Mouse (Mus musculus) kidney, embryonic 15.5 days (tissue): ENCODE measurements at regions not wholly inside any gene's neighbourhood (a gene's known extent, or its start where the extent isn't known, plus 50 kb on each side); places are given as distances from the start of the nearest gene placed in this dataset.

Experiments
- ATAC-seq: fragments of 200-750 bp; cut with Nextera tagmentation; replicated peaks from 2 replicates; pipeline ENCODE4 v1.8.0; 2017; ENCODE audit warnings: moderate TSS enrichment; ENCODE audit not compliant: low FRiP score
- H3K27ac ChIP-seq: fragments of 300-500 bp; sonication (generic); 2 replicates; pipeline ENCODE4 v1.5.1; 2015; ENCODE audit warnings: mild to moderate bottlenecking, inconsistent platforms
- H3K27me3 ChIP-seq: fragments of 300-500 bp; sonication (generic); 2 replicates; pipeline ENCODE4 v1.6.1; 2015; ENCODE audit warnings: inconsistent platforms
- H3K36me3 ChIP-seq: fragments of 300-500 bp; sonication (generic); 2 replicates; pipeline ENCODE4 v1.6.1; 2015; ENCODE audit warnings: inconsistent platforms
- H3K4me1 ChIP-seq: fragments of 300-500 bp; sonication (generic); 2 replicates; pipeline ENCODE4 v1.6.1; 2015; ENCODE audit warnings: inconsistent platforms
- H3K4me2 ChIP-seq: fragments of 300-500 bp; sonication (generic); 2 replicates; pipeline ENCODE4 v1.6.1; 2015; ENCODE audit warnings: moderate library complexity, mild to moderate bottlenecking, inconsistent platforms
- H3K4me3 ChIP-seq: fragments of 300-500 bp; sonication (generic); replicated peaks from 2 replicates; pipeline ENCODE4 v1.5.1; 2015; ENCODE audit warnings: mild to moderate bottlenecking, inconsistent platforms
- H3K9ac ChIP-seq: fragments of 300-500 bp; sonication (generic); 2 replicates; pipeline ENCODE4 v1.6.1; 2015; ENCODE audit warnings: mild to moderate bottlenecking, inconsistent platforms
- H3K9me3 ChIP-seq: fragments of 300-500 bp; sonication (generic); replicated peaks from 2 replicates; pipeline ENCODE4 v1.6.1; 2016; ENCODE audit warnings: inconsistent platforms
- WGBS: fragments of 180-500 bp; shearing (Covaris S2); methylation state at CpG from one replicate; pipeline ENCODE4 v1.1.7; 2015; ENCODE audit warnings: mixed read lengths; 5-methylcytosine and 5-hydroxymethylcytosine counted together

DNA sequence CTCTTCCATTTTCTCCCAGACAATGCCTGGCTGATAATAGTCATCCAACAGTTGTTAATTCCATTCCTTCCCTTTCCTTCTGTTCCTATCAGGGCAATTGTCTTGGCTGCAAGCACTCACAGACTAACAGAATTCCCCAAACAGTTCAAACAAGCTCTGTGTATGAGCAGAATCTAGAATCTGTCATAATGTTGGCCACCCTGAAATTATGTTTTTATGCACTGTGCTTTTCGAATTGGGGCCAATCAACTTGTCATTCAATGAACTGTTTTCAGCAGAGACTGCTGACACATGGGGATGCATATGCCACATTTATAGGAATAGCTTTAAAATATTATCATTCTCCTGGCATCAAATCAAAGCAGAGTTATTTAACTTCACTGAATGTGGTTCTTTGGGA is 235.8 kb upstream of the Tmtc4 start:
- no peak for ATAC-seq
- Histone ChIP-seq H3K27ac (no peak overlapping the region), H3K9me3 (no peaks in the 10 kb centered on the region), H3K9ac (no peak overlapping the region), H3K27me3 (no peaks in the 10 kb centered on the region), H3K36me3 (no peaks in the 10 kb centered on the region), H3K4me3 (no peak overlapping the region), H3K4me2 (no peak overlapping the region), H3K4me1 (no peaks in the 10 kb centered on the region)
- whole genome bisulfite sequencing, result 73% methylated on average over 1 of the region's 1 CpGs

DNA sequence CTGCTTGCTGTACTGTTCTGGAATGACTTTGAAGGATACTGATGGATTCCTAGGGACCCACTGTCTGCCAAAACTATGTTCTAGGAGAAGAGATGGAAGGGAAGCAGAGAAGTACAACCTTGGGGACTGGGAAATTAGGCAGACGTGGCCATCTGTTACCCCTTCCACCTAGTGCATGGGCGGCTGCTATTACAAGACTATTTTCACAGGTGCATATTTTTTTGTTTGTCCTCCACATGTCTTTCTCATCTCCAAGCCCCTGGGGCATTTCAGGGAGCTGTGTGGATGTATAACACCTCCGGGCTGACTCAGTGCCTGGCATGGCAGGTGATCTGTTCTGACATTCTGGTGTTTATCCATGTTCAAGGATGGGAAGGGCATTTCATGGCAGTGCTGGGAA is 226.4 kb upstream of the Tmtc4 start:
- no peak for ATAC-seq
- WGBS, result 76% methylated on average over 3 of the region's 3 CpGs
- H3K4me2 ChIP-seq, result no peak overlapping the region
- H3K9ac ChIP-seq, result no peak overlapping the region
- H3K9me3 ChIP-seq, result no peaks in the 10 kb centered on the region
- no peaks in the 10 kb centered on the region for H3K4me1 ChIP-seq
- no peaks in the 10 kb centered on the region for H3K27me3 ChIP-seq
- no peak overlapping the region for H3K27ac ChIP-seq
- H3K36me3 ChIP-seq, result no peaks in the 10 kb centered on the region
- no peak overlapping the region for H3K4me3 ChIP-seq

DNA sequence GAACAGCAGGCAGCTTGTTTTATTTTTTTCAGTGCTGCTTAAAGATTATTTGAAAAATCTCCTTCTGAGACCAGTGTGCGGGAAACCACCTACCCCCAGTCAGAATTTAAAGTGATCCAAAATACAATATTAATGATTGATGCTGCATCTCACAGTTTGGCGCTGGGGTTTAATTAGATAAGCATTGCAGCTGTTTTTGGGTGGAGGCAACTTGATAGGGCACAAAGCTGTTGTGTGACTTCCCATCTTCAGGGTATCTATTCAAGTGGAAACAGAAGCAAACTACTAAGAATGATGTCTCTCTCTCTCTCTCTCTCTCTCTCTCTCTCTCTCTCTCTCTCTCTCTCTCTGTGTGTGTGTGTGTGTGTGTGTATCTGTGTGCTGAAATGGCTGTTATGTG is 219.0 kb upstream of the Tmtc4 start:
- Histone ChIP-seq H3K36me3 (no peaks in the 10 kb centered on the region), H3K4me2 (no peak overlapping the region), H3K27ac (no peak overlapping the region), H3K4me3 (no peak overlapping the region), H3K4me1 (peaks cover 3% of the 10 kb centered on the region; the same call in 1 of the 2 replicates), H3K9ac (no peak overlapping the region), H3K9me3 (no peaks in the 10 kb centered on the region), H3K27me3 (no peaks in the 10 kb centered on the region)
- WGBS, result 42% methylated on average over 2 of the region's 2 CpGs
- ATAC-seq, result no peak

DNA sequence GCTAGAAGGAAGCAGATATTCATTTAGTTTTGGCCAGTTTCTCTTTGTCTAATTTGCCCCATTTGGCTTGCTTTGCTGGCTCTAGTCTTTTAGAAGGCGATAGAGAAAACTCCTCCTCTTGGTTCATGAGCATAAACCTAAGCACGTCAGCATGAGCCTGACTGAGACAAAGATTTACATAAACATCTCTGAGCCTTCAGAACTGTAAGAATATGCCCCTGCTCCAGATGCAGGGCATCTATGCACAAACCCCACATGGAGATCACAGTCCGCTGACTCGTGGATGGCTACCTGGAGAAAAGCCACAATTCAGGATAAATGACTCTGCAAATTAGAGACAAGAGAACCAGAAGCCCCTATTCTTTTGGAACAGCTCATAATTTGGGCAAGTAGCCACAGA is 218.5 kb upstream of the Tmtc4 start:
- Histone ChIP-seq H3K4me3 (no peak overlapping the region), H3K27ac (0 out of 2 replicates have a peak overlapping the region, but pooled peaks have one; percentile 20)

DNA sequence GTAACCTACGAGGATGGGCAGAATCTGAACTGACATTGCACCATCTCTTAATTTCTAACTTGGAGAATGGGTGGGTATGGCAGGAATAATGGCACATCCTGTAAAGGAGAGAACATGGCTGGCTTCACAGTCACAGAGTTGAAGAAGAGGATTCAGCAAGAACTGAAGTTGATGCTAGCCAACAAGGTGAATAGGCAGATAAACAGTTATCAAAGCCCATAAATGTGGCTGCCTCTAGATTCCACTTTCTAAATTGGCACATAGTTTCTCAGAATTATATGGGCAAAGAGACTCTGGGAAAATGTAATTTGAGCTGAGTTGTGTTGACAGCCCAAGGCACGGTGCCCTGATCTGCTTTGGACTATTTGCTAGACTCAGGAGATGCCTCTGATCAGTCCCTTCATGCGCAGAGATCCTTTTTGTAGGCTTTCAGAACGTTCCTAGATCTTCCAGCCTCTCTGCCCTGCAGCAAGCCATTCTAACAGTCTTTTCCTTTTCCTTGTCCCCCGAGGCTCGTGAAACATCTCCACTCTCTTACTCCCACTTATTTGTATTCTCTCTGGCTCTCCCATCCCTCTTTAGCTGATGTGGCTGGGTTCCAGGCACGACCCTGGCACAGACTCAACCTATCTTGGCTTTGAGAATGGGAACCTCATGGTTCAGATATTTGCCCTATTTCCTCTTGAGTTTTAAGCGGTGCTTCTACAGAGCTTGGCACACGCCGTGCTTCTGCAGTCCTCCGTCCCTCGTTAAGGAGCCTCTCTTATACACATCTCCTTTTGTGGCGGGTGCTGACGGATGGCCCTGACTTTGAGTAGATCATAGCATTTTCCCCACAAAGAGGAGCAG is 217.8 kb upstream of the Tmtc4 start:
- Histone ChIP-seq H3K4me1 (peaks cover 3% of the 10 kb centered on the region; the same call in 1 of the 2 replicates), H3K4me3 (no peak overlapping the region), H3K9me3 (no peaks in the 10 kb centered on the region), H3K27ac (peak overlapping the region; percentile 20; the same call in 1 of the 2 replicates), H3K4me2 (peak overlapping the region; percentile 34), H3K36me3 (no peaks in the 10 kb centered on the region), H3K27me3 (no peaks in the 10 kb centered on the region), H3K9ac (no peak overlapping the region)
- WGBS, result 55% methylated on average over 14 of the region's 14 CpGs
- no peak for ATAC-seq

More for the DNA sequence above, 218.5 kb upstream of the Tmtc4 start:
- ATAC-seq, result no peak
- Histone ChIP-seq H3K4me1 (peaks cover 3% of the 10 kb centered on the region; the same call in 1 of the 2 replicates), H3K9ac (no peak overlapping the region), H3K36me3 (no peaks in the 10 kb centered on the region), H3K4me2 (peak overlapping the region; percentile 34; the same call in 1 of the 2 replicates), H3K27me3 (no peaks in the 10 kb centered on the region), H3K9me3 (no peaks in the 10 kb centered on the region)
- 48% methylated on average over 4 of the region's 4 CpGs for WGBS

DNA sequence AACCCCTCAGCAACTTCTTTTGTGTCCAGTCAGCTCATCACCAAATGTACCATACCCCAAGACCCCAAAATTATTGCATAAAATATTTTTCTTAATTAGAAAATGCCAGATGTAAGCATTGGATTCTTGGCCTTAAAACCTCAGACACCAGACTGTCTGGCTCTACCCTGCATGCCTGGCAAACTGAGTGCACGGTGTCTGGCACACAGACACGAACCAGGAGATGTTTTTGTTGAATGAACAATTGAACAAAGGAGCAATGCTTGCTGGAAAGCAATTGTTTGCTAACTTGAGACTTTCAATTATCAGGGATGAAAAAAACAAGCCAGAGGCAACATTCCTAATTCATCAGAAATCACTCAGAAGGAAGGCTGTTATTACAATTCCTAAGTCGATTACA is 215.3 kb upstream of the Tmtc4 start:
- 85% methylated on average over 3 of the region's 3 CpGs for WGBS
- Histone ChIP-seq H3K4me1 (peaks cover 3% of the 10 kb centered on the region; the same call in 1 of the 2 replicates), H3K27ac (no peak overlapping the region), H3K36me3 (no peaks in the 10 kb centered on the region), H3K27me3 (no peaks in the 10 kb centered on the region), H3K4me3 (no peak overlapping the region), H3K4me2 (no peak overlapping the region), H3K9me3 (no peaks in the 10 kb centered on the region), H3K9ac (no peak overlapping the region)
- ATAC-seq, result no peak

DNA sequence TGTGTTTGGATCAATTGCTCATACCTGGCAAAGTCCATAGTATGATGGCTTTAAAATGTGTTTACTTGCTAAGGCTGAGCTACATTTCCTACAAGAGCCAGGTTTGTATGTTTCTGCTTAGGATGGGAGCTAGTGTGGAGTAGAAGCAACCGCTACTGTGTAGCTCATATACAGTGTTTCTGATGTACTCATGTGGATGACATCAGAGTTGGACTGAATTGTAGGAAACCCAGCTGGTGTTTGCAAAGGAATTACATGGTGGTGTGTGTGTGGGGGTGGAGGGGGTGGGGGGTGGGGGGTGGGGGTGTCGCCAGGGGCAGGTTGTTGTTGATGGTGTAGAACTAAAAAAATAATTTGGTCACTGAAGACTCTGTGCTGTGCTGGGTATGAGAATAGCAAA is 208.7 kb upstream of the Tmtc4 start:
- Histone ChIP-seq H3K9me3 (no peaks in the 10 kb centered on the region), H3K4me1 (no peaks in the 10 kb centered on the region), H3K27me3 (no peaks in the 10 kb centered on the region), H3K36me3 (no peaks in the 10 kb centered on the region), H3K9ac (no peak overlapping the region), H3K4me2 (no peak overlapping the region), H3K4me3 (no peak overlapping the region), H3K27ac (no peak overlapping the region)
- WGBS, result 84% methylated on average over 2 of the region's 2 CpGs
- ATAC-seq, result no peak

DNA sequence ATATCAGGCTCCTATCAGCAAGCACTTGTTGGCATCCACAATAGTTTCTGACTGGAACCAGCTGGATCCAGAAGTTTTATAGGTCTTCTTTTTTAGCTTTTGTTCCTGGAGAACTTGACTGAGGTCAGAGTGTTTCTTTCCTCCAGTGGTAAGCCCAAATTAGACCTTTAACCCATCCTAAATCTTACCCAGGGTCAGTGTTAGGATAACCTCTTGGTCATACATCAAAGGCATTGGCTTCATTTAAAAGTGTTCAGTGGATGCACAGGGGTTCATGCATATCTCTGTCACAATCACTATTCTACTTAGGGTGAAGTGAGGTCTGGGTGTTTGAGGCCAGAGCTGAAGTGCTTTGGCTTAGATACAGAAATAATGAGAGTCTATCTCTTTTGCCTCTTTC is 206.9 kb upstream of the Tmtc4 start:
- H3K27ac ChIP-seq, result no peak overlapping the region
- H3K4me2 ChIP-seq, result no peak overlapping the region
- H3K36me3 ChIP-seq, result no peaks in the 10 kb centered on the region
- 0 out of 2 replicates have a peak, but pooled peaks cover 2% of the 10 kb centered on the region for H3K4me1 ChIP-seq
- H3K27me3 ChIP-seq, result no peaks in the 10 kb centered on the region
- ATAC-seq, result 0 out of 2 replicates have a peak, but pooled peaks have one; percentile 18
- no peak overlapping the region for H3K4me3 ChIP-seq
- no peaks in the 10 kb centered on the region for H3K9me3 ChIP-seq
- no peak overlapping the region for H3K9ac ChIP-seq

DNA sequence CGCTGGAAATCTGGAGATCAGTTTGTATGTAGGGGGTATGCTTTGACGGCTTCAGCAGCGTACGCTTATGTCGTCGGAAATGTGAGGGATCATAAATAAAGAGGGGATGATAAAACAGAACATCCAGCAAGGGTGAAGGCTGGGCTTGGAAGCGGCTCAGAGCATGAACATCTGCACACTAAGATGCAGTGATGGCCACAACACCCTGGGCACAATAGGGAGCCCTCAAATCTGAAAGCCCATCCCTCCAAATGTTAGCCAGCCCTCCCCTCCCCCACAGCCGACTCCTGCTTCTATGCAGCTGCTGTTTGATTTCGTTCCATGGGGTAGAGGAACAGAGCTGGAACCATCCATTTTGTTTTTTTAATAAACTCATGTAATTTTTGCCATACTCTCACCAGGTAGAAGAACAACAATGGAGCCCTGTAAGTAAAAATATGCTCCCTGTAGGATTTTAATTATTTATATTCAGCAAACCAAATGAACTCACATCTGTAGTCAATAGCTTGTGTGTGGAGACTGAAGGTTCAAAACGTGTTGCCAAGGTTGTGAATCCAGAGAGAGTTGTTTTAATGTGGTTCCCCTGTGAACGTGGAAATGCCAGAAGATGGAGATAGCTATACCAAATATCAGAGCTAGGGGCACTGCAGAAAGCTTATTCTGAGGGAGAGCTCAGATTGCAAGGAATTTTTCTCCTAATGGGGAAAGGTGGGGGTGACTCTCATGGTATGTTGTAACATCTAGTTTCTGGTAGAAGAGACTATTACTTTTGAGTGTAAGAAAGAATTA is 203.6 kb upstream of the Tmtc4 start:
- Histone ChIP-seq H3K4me3 (no peak overlapping the region), H3K36me3 (no peaks in the 10 kb centered on the region), H3K27me3 (no peaks in the 10 kb centered on the region), H3K27ac (no peak overlapping the region), H3K9ac (no peak overlapping the region), H3K4me1 (0 out of 2 replicates have a peak, but pooled peaks cover 2% of the 10 kb centered on the region), H3K9me3 (no peaks in the 10 kb centered on the region), H3K4me2 (no peak overlapping the region)
- ATAC-seq, result no peak
- WGBS, result 54% methylated on average over 11 of the region's 11 CpGs

DNA sequence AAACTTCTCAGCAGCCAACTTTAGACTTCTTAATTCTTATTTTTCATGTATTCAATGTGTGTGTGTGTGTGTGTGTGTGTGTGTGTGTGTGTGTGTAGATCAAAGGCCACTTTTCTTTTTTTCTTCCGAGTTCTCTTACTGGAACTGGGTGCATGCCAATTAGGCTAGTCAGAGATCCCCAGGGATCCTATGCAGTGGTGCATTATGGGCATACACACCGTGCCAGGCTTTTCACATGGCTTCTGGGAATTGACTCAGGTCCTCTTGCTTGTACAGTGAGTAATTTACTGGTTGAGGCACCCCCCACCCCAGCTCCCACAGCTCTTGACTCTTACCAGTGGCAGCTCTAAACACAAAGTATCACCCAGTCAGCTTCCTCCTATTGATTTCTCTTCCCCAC is 189.3 kb upstream of the Tmtc4 start:
- no peak for ATAC-seq
- Histone ChIP-seq H3K4me2 (no peak overlapping the region), H3K27ac (no peak overlapping the region), H3K9me3 (no peaks in the 10 kb centered on the region), H3K9ac (no peak overlapping the region), H3K4me3 (no peak overlapping the region), H3K27me3 (no peaks in the 10 kb centered on the region), H3K4me1 (no peaks in the 10 kb centered on the region), H3K36me3 (no peaks in the 10 kb centered on the region)
- WGBS, result 68% methylated on average over 2 of the region's 2 CpGs

DNA sequence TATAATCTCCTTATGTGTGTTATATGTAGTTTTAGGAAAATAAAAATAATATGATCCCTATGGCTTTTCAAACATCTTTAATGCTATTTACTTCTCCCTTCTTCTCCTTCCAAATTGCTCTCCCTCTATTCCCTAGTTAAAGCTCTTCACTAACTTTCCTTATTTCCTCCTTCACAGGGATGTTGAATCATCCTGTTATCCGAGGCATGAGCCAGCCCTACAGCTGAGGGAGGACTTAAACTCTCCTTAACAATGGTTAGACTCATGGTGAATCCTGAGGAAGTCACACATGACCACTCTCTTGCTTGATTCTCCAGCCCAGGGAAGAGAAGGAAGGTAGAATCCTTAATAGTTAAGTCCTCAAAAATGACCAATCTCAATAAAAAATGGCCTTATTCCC is 188.0 kb upstream of the Tmtc4 start:
- ATAC-seq, result no peak
- no peaks in the 10 kb centered on the region for H3K27me3 ChIP-seq

DNA sequence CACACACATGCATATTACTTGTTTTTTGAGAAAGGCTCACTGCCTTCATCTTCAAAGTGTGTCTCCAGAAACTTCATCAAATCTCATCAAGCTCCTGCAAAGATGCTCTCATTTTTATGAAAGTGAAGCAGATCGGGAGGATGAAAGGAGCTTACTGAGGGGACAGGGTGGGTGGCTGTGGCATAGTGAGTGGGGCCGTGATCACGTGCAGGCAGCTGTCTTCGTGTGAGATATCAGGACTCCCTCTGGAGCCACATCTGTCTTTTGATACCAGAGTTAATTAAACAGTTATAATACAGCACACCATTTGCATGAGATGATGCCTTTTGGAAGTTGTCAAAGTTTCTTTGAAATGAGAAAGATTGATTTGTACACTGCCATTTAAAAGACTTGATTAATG is 180.0 kb upstream of the Tmtc4 start:
- Histone ChIP-seq H3K4me2 (no peak overlapping the region), H3K4me1 (no peaks in the 10 kb centered on the region), H3K27me3 (no peaks in the 10 kb centered on the region), H3K4me3 (no peak overlapping the region), H3K36me3 (no peaks in the 10 kb centered on the region), H3K9me3 (no peaks in the 10 kb centered on the region), H3K27ac (no peak overlapping the region), H3K9ac (no peak overlapping the region)
- ATAC-seq, result no peak
- WGBS, result 81% methylated on average over 4 of the region's 4 CpGs

More for the DNA sequence above, 188.0 kb upstream of the Tmtc4 start:
- no peaks in the 10 kb centered on the region for H3K36me3 ChIP-seq
- H3K4me3 ChIP-seq, result no peak overlapping the region
- H3K27ac ChIP-seq, result no peak overlapping the region
- no peaks in the 10 kb centered on the region for H3K4me1 ChIP-seq
- no peak overlapping the region for H3K4me2 ChIP-seq
- H3K9me3 ChIP-seq, result no peaks in the 10 kb centered on the region
- WGBS, result 63% methylated on average over 1 of the region's 1 CpGs
- H3K9ac ChIP-seq, result no peak overlapping the region
